Mouse (Mus musculus) testis, adult 2 months (tissue): ENCODE data around the gene Cish.

ENCODE experiments used
- CTCF ChIP-seq: fragments of 200-500 bp; IDR thresholded peaks from 2 replicates; pipeline ENCODE4 v1.5.1; 2012; ENCODE audit warnings: low read depth, mild to moderate bottlenecking, inconsistent platforms, low read length, moderate library complexity; ENCODE audit not compliant: control insufficient read depth, insufficient read depth, insufficient replicate concordance
- POLR2A ChIP-seq: fragments of 200-500 bp; IDR thresholded peaks from 2 replicates; pipeline ENCODE4 v1.6.1; 2012; ENCODE audit warnings: low read depth, mild to moderate bottlenecking, inconsistent platforms, low read length, moderate library complexity; ENCODE audit not compliant: control insufficient read depth

DNA sequence AAGGTAGTCTGAATTCAATTTTAAA lies at the start of gene Cish:
- TF ChIP-seq POLR2A (no peak), CTCF (no peak)
